Mouse (Mus musculus): ENCODE results near the gene Unc13d. TPM values are rescaled to one million over a fixed set of nuclear protein-coding genes. Genes with fewer than 3 reads are reported as not detected.

Unc13d gene
- polyA plus RNA-seq, 1 experiment from 2014 or later, result 1.3 TPM

DNA sequence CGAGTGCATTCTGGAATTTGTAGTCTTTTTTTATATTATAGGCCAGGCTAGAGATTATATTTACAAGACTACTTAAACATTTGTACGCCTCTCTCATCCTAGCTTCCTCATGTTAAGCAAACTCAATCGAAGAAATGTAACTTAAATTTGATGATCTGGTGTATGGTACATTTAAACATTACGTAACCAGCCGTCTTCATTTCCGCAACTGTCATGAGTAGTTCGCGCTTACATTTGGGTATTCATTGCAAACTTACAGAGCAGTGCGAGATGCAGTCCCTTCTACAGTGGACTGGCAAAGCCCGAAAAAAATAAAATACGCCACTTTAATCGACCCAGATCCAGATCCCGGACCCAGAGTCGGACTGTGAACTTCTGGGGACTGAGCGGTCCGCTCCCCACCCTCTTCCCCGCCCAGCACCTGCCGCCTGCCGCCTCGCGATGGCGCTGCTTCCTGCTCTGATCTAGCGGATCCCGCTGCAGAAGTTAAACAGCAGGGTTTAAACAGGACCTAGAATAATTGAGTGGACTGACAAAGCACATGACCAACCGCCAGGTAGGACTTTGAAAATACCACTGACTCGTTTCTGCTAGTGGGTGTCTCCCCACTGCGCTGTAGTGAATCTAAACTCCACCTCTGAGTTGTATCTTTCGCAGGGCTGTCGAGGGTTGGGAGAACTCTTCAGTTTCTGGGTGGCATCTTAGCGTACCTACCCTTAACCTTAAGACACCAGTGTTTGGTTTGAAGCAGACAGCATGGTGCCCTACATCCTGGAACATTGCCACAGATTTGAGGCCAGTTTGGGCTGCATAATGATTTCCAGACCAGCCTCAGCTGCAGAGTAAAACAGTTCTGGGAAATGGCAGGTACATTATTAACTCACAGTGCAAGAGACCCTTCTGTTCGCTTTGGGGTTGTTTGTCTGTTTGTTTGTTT lies 9.7 kb upstream of the Unc13d start:
- Histone ChIP-seq H3K4me2 (replicated peaks; ENCODE audit: low read depth, low read length) (peak overlapping the region; percentile 33), H3K4me1 (replicated peaks; ENCODE audit: control insufficient read depth, insufficient read depth, low read length) (no peaks in the 10 kb centered on the region), H3K27ac (ENCODE audit: low read depth, low read length) (no peak overlapping the region), H3K36me3 (ENCODE audit: control insufficient read depth, insufficient read depth, low read length) (0 out of 2 replicates have a peak, but pooled peaks cover 1% of the 10 kb centered on the region), H3K4me3 (ENCODE audit: low read depth, low read length) (peak overlapping the region; percentile 38), H3K9ac (ENCODE audit: low read depth, low read length) (peak overlapping the region; percentile 25), H3K9me3 (ENCODE audit: control insufficient read depth, low read length) (no peaks in the 10 kb centered on the region), H3K27me3 (ENCODE audit: control insufficient read depth, insufficient read depth, low read length) (no peaks in the 10 kb centered on the region)
- peak; percentile 86 for DNase-seq (ENCODE audit: low spot score)
- WGBS, result 4% methylated on average over 31 of the region's 31 CpGs
- peak; percentile 83 for ATAC-seq (ENCODE audit: low FRiP score)

- WGBS, result 6% methylated on average over 40 of the region's 43 CpGs
- DNase-seq (ENCODE audit: low spot score) (peak; percentile 99), ATAC-seq (ENCODE audit: low FRiP score) (peak; percentile 96)
- Histone ChIP-seq H3K36me3 (ENCODE audit: control insufficient read depth, insufficient read depth, low read length) (0 out of 2 replicates have a peak, but pooled peaks cover 6% of the 10 kb centered on the region), H3K4me3 (ENCODE audit: low read depth, low read length) (peak within 1 kb of the TSS; percentile 43), H3K27ac (ENCODE audit: low read depth, low read length) (peak within 1 kb of the TSS; percentile 65), H3K9me3 (ENCODE audit: control insufficient read depth, low read length) (no peaks in the 10 kb centered on the region), H3K4me1 (replicated peaks; ENCODE audit: control insufficient read depth, insufficient read depth, low read length) (no peaks in the 10 kb centered on the region), H3K9ac (ENCODE audit: low read depth, low read length) (peak within 1 kb of the TSS; percentile 25), H3K27me3 (ENCODE audit: control insufficient read depth, insufficient read depth, low read length) (no peaks in the 10 kb centered on the region), H3K4me2 (replicated peaks; ENCODE audit: low read depth, low read length) (peak within 1 kb of the TSS; percentile 55)
Measured at GRCm38 (mm10) chr11:116086258-116087193, 8.8 kb upstream of the Unc13d start, which contains the start of gene Wbp2. Wbp2 (minus strand) TSS chr11:116086995.

- Histone ChIP-seq H3K9ac (ENCODE audit: low read depth, low read length) (no peak overlapping the region), H3K9me3 (ENCODE audit: control insufficient read depth, low read length) (no peaks in the 10 kb centered on the region), H3K27me3 (ENCODE audit: control insufficient read depth, insufficient read depth, low read length) (no peaks in the 10 kb centered on the region), H3K36me3 (ENCODE audit: control insufficient read depth, insufficient read depth, low read length) (0 out of 2 replicates have a peak, but pooled peaks cover 8% of the 10 kb centered on the region), H3K27ac (ENCODE audit: low read depth, low read length) (no peak overlapping the region), H3K4me2 (replicated peaks; ENCODE audit: low read depth, low read length) (no peak overlapping the region), H3K4me3 (ENCODE audit: low read depth, low read length) (no peak overlapping the region), H3K4me1 (replicated peaks; ENCODE audit: control insufficient read depth, insufficient read depth, low read length) (no peaks in the 10 kb centered on the region)
- no peak for DNase-seq (ENCODE audit: low spot score)
- WGBS, result 96% methylated on average over 6 of the region's 6 CpGs
- no peak for ATAC-seq (ENCODE audit: low FRiP score)
Measured at GRCm38 (mm10) chr11:116084166-116084565, 6.4 kb upstream of the Unc13d start.

GRCm38 (mm10) chr11:116083096-116083672 lies 5.4 kb upstream of the Unc13d start:
- 89% methylated on average over 14 of the region's 14 CpGs for WGBS
- H3K27me3 ChIP-seq (ENCODE audit: control insufficient read depth, insufficient read depth, low read length), result no peaks in the 10 kb centered on the region
- ATAC-seq (ENCODE audit: low FRiP score) (no peak), DNase-seq (ENCODE audit: low spot score) (no peak)
- peaks cover 7% of the 10 kb centered on the region for H3K4me1 ChIP-seq (replicated peaks; ENCODE audit: control insufficient read depth, insufficient read depth, low read length)
- no peak overlapping the region for H3K27ac ChIP-seq (ENCODE audit: low read depth, low read length)
- H3K9me3 ChIP-seq (ENCODE audit: control insufficient read depth, low read length), result no peaks in the 10 kb centered on the region
- H3K9ac ChIP-seq (ENCODE audit: low read depth, low read length), result 0 out of 2 replicates have a peak overlapping the region, but pooled peaks have one; percentile 8
- H3K4me2 ChIP-seq (replicated peaks; ENCODE audit: low read depth, low read length), result no peak overlapping the region
- H3K4me3 ChIP-seq (ENCODE audit: low read depth, low read length), result no peak overlapping the region
- H3K36me3 ChIP-seq (ENCODE audit: control insufficient read depth, insufficient read depth, low read length), result 0 out of 2 replicates have a peak, but pooled peaks cover 8% of the 10 kb centered on the region

GRCm38 (mm10) chr11:116081081-116081480 lies 3.3 kb upstream of the Unc13d start:
- no peak overlapping the region for H3K4me3 ChIP-seq (ENCODE audit: low read depth, low read length)
- H3K9me3 ChIP-seq (ENCODE audit: control insufficient read depth, low read length), result no peaks in the 10 kb centered on the region
- no peak for DNase-seq (ENCODE audit: low spot score)
- ATAC-seq (ENCODE audit: low FRiP score), result no peak
- H3K4me2 ChIP-seq (replicated peaks; ENCODE audit: low read depth, low read length), result no peak overlapping the region
- 76% methylated on average over 6 of the region's 6 CpGs for WGBS
- H3K9ac ChIP-seq (ENCODE audit: low read depth, low read length), result no peak overlapping the region
- peaks cover 12% of the 10 kb centered on the region for H3K4me1 ChIP-seq (replicated peaks; ENCODE audit: control insufficient read depth, insufficient read depth, low read length)
- H3K27ac ChIP-seq (ENCODE audit: low read depth, low read length), result no peak overlapping the region
- H3K36me3 ChIP-seq (ENCODE audit: control insufficient read depth, insufficient read depth, low read length), result 0 out of 2 replicates have a peak, but pooled peaks cover 8% of the 10 kb centered on the region
- H3K27me3 ChIP-seq (ENCODE audit: control insufficient read depth, insufficient read depth, low read length), result no peaks in the 10 kb centered on the region

GRCm38 (mm10) chr11:116079511-116079910 lies 1.8 kb upstream of the Unc13d start:
- no peak overlapping the region for H3K4me3 ChIP-seq (ENCODE audit: low read depth, low read length)
- no peak overlapping the region for H3K4me2 ChIP-seq (replicated peaks; ENCODE audit: low read depth, low read length)
- DNase-seq (ENCODE audit: low spot score), result no peak
- H3K27me3 ChIP-seq (ENCODE audit: control insufficient read depth, insufficient read depth, low read length), result no peaks in the 10 kb centered on the region
- H3K4me1 ChIP-seq (replicated peaks; ENCODE audit: control insufficient read depth, insufficient read depth, low read length), result peaks cover 12% of the 10 kb centered on the region
- H3K9ac ChIP-seq (ENCODE audit: low read depth, low read length), result no peak overlapping the region
- ATAC-seq (ENCODE audit: low FRiP score), result no peak
- 76% methylated on average over 10 of the region's 10 CpGs for WGBS
- 0 out of 2 replicates have a peak, but pooled peaks cover 8% of the 10 kb centered on the region for H3K36me3 ChIP-seq (ENCODE audit: control insufficient read depth, insufficient read depth, low read length)
- peak overlapping the region; percentile 12; the same call in 1 of the 2 replicates for H3K27ac ChIP-seq (ENCODE audit: low read depth, low read length)
- no peaks in the 10 kb centered on the region for H3K9me3 ChIP-seq (ENCODE audit: control insufficient read depth, low read length)

- peak overlapping the region; percentile 51; the same call in 1 of the 2 replicates for H3K4me2 ChIP-seq (replicated peaks; ENCODE audit: low read depth, low read length)
Measured at GRCm38 (mm10) chr11:116078676-116079320, 1.0 kb upstream of the Unc13d start.

More at GRCm38 (mm10) chr11:116078676-116079320, 1.0 kb upstream of the Unc13d start:
- no peak overlapping the region for H3K4me3 ChIP-seq (ENCODE audit: low read depth, low read length)
- peaks cover 12% of the 10 kb centered on the region for H3K4me1 ChIP-seq (replicated peaks; ENCODE audit: control insufficient read depth, insufficient read depth, low read length)
- 22% methylated on average over 10 of the region's 10 CpGs for WGBS
- peak overlapping the region; percentile 37; the same call in 1 of the 2 replicates for H3K9ac ChIP-seq (ENCODE audit: low read depth, low read length)
- H3K9me3 ChIP-seq (ENCODE audit: control insufficient read depth, low read length), result no peaks in the 10 kb centered on the region
- H3K27me3 ChIP-seq (ENCODE audit: control insufficient read depth, insufficient read depth, low read length), result no peaks in the 10 kb centered on the region
- no peak for DNase-seq (ENCODE audit: low spot score)
- H3K27ac ChIP-seq (ENCODE audit: low read depth, low read length), result peak overlapping the region; percentile 60
- H3K36me3 ChIP-seq (ENCODE audit: control insufficient read depth, insufficient read depth, low read length), result 0 out of 2 replicates have a peak, but pooled peaks cover 8% of the 10 kb centered on the region
- ATAC-seq (ENCODE audit: low FRiP score), result no peak

All from hindbrain, embryonic 11.5 days (tissue).